Mouse (Mus musculus) CH12.LX (cell line): Measurements from ENCODE around the gene Csk.

ENCODE experiments used
- CTCF ChIP-seq, 2 experiments: IDR thresholded peaks in 1 of 2; conservative IDR thresholded peaks in 1 of 2; 2 replicates each; pipeline ENCODE4 v1.5.1; 2011 to 2012; ENCODE audit warnings: low read depth in 2 of 2, low read length in 2 of 2, improper control_type of control experiment in 1 of 2, inconsistent platforms in 1 of 2, mild to moderate bottlenecking in 1 of 2, moderate library complexity in 1 of 2
- EP300 ChIP-seq: IDR thresholded peaks from 2 replicates; pipeline ENCODE4 v1.6.1; 2011; ENCODE audit warnings: low read length, improper control_type of control experiment
- HCFC1 ChIP-seq: IDR thresholded peaks from 2 replicates; pipeline ENCODE4 v1.6.1; 2012; ENCODE audit warnings: low read depth, mild to moderate bottlenecking, inconsistent platforms, low read length, improper control_type of control experiment
- MEF2A ChIP-seq: IDR thresholded peaks from 2 replicates; pipeline ENCODE4 v1.6.1; 2014; ENCODE audit warnings: low read depth, mild to moderate bottlenecking, inconsistent platforms, low read length, improper control_type of control experiment, borderline replicate concordance
- MXI1 ChIP-seq: IDR thresholded peaks from 2 replicates; pipeline ENCODE4 v1.6.1; 2011; ENCODE audit warnings: mild to moderate bottlenecking, low read depth, low read length, improper control_type of control experiment
- POLR2A ChIP-seq: IDR thresholded peaks from 2 replicates; pipeline ENCODE4 v1.6.1; 2011; ENCODE audit warnings: low read depth, mild to moderate bottlenecking, improper control_type of control experiment, low read length

GRCm38 (mm10) chr9:57577144-57577849 is 76.1 kb downstream of the Csk start:
- TF ChIP-seq POLR2A (no peak), EP300 (no peak), HCFC1 (no peak), MEF2A (no peak), CTCF (conservative IDR thresholded peaks at IDR 0.05 in 1 of 2, IDR thresholded peaks at IDR 0.05 in 1 of 2; ENCODE audit: low read depth in 2 of 2, low read length in 2 of 2) (no peak), MXI1 (no peak)
